Mouse (Mus musculus) bone marrow macrophage, adult 2 months (primary cell): ENCODE data around the gene Ttk.

ENCODE experiments used
- CTCF ChIP-seq: IDR thresholded peaks from 2 replicates; pipeline ENCODE4 v1.5.1; 2012; ENCODE audit warnings: low read depth, mild to moderate bottlenecking, low read length, moderate library complexity
- POLR2A ChIP-seq: IDR thresholded peaks from 2 replicates; pipeline ENCODE4 v1.6.1; 2012; ENCODE audit warnings: mild to moderate bottlenecking, low read depth, low read length, borderline replicate concordance

DNA sequence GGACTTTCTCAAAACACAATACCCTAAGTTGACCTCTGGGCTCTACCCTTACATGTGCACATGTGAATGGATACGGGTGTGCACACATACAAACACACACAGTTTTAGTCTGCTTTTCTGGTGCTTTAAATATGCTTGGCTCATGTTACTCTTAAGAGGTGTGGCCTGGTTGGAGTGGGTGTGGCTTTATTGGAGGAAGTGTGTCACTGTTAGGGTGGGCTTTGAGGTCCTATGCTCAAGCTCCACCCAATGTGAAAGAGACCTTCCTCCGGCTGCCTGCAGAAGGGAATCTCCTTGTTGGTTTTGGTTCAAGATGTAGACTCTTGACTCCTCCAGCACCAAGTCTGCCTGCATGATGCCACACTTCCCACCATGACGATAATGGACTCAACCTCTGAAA lies 18.0 kb downstream of the Ttk start:
- TF ChIP-seq POLR2A = no peak
- TF ChIP-seq CTCF = no peak
